Mouse (Mus musculus): ENCODE results near the gene Ctdsp2. TPM values are rescaled to one million over a fixed set of nuclear protein-coding genes. Genes with fewer than 3 reads are reported as not detected.
A peak's percentile ranks its signal among the peaks of the same experiment; 100 is the strongest.

The Ctdsp2 gene
- total RNA-seq (2014; rRNA removed) (45.9 and 56.0 TPM in 2 replicates), polyA plus RNA-seq (2015; fragmentation: Nextera tagmentation; extraction: Ambion mirVana) (12.8 and 14.4 TPM in 2 replicates)

GRCm38 (mm10) chr10:126978277-126978994 lies at the start of gene Ctdsp2:
Gene Ctdsp2 (plus strand): TSS chr10:126978717.
- peak within 1 kb of the TSS; percentile 99 for H3K4me3 ChIP-seq (ENCODE audit: low read depth, low read length)
- ATAC-seq (peak; percentile 91), DNase-seq (peak; percentile 98)
- peaks cover 21% of the 10 kb centered on the region for H3K4me1 ChIP-seq (ENCODE audit: insufficient read depth)
- H3K36me3 ChIP-seq (ENCODE audit: insufficient read depth): no peaks in the 10 kb centered on the region
- no peaks in the 10 kb centered on the region for H3K9me3 ChIP-seq (ENCODE audit: low read length)
- peak within 1 kb of the TSS; percentile 92 for H3K9ac ChIP-seq
- peak; percentile 30 for TF ChIP-seq CTCF (IDR thresholded peaks at IDR 0.05; ENCODE audit: low read depth)
- peak within 1 kb of the TSS; percentile 100 for H3K27ac ChIP-seq (ENCODE audit: low read depth, low read length)
- H3K27me3 ChIP-seq (ENCODE audit: insufficient read depth, low read length): no peaks in the 10 kb centered on the region
- WGBS: 2% methylated on average over 50 of the region's 56 CpGs
- H3K4me2 ChIP-seq (ENCODE audit: low read depth): peak within 1 kb of the TSS; percentile 58

- Histone ChIP-seq H3K27ac (ENCODE audit: low read depth, low read length) (peak overlapping the region; percentile 82), H3K4me3 (ENCODE audit: low read depth, low read length) (peak overlapping the region; percentile 52), H3K9me3 (ENCODE audit: low read length) (no peaks in the 10 kb centered on the region), H3K4me2 (ENCODE audit: low read depth) (peak overlapping the region; percentile 93), H3K9ac (peak overlapping the region; percentile 78), H3K4me1 (ENCODE audit: insufficient read depth) (peaks cover 30% of the 10 kb centered on the region), H3K36me3 (ENCODE audit: insufficient read depth) (no peaks in the 10 kb centered on the region), H3K27me3 (ENCODE audit: insufficient read depth, low read length) (no peaks in the 10 kb centered on the region)
- DNase-seq: no peak
- WGBS: 17% methylated on average over 12 of the region's 12 CpGs
- no peak for ATAC-seq
- no peak for TF ChIP-seq CTCF (IDR thresholded peaks at IDR 0.05; ENCODE audit: low read depth)
These were observed 49.7 kb upstream of the Ctdsp2 start for GRCm38 (mm10) chr10:126928819-126929206.

- no peak for TF ChIP-seq CTCF (IDR thresholded peaks at IDR 0.05; ENCODE audit: low read depth)
- 14% methylated on average over 3 of the region's 3 CpGs for WGBS
- Histone ChIP-seq H3K4me2 (ENCODE audit: low read depth) (no peak overlapping the region), H3K27me3 (ENCODE audit: insufficient read depth, low read length) (no peaks in the 10 kb centered on the region), H3K27ac (ENCODE audit: low read depth, low read length) (peak overlapping the region; percentile 82; the same call in 1 of the 2 replicates), H3K4me3 (ENCODE audit: low read depth, low read length) (no peak overlapping the region), H3K36me3 (ENCODE audit: insufficient read depth) (no peaks in the 10 kb centered on the region), H3K4me1 (ENCODE audit: insufficient read depth) (peaks cover 30% of the 10 kb centered on the region), H3K9me3 (ENCODE audit: low read length) (no peaks in the 10 kb centered on the region), H3K9ac (0 out of 2 replicates have a peak overlapping the region, but pooled peaks have one; percentile 78)
- DNase-seq (peak; percentile 40), ATAC-seq (peak; percentile 25)
These were observed 49.0 kb upstream of the Ctdsp2 start for GRCm38 (mm10) chr10:126929543-126929942.

GRCm38 (mm10) chr10:126930270-126931121 lies 48.0 kb upstream of the Ctdsp2 start:
- Histone ChIP-seq H3K27me3 (ENCODE audit: insufficient read depth, low read length) (no peaks in the 10 kb centered on the region), H3K4me3 (ENCODE audit: low read depth, low read length) (no peak overlapping the region), H3K27ac (ENCODE audit: low read depth, low read length) (peak overlapping the region; percentile 79), H3K9me3 (ENCODE audit: low read length) (no peaks in the 10 kb centered on the region), H3K9ac (peak overlapping the region; percentile 40), H3K4me1 (ENCODE audit: insufficient read depth) (peaks cover 34% of the 10 kb centered on the region), H3K36me3 (ENCODE audit: insufficient read depth) (no peaks in the 10 kb centered on the region), H3K4me2 (ENCODE audit: low read depth) (no peak overlapping the region)
- peak; percentile 26; the same call in 1 of the 2 replicates for ATAC-seq
- 15% methylated on average over 15 of the region's 15 CpGs for WGBS
- peak; percentile 52 for DNase-seq
- no peak for TF ChIP-seq CTCF (IDR thresholded peaks at IDR 0.05; ENCODE audit: low read depth)

- Histone ChIP-seq H3K9me3 (ENCODE audit: low read length) (no peaks in the 10 kb centered on the region), H3K9ac (no peak overlapping the region), H3K4me3 (ENCODE audit: low read depth, low read length) (no peak overlapping the region), H3K36me3 (ENCODE audit: insufficient read depth) (no peaks in the 10 kb centered on the region), H3K4me2 (ENCODE audit: low read depth) (no peak overlapping the region), H3K27me3 (ENCODE audit: insufficient read depth, low read length) (no peaks in the 10 kb centered on the region), H3K4me1 (ENCODE audit: insufficient read depth) (peaks cover 34% of the 10 kb centered on the region), H3K27ac (ENCODE audit: low read depth, low read length) (peak overlapping the region; percentile 36)
- no peak for TF ChIP-seq CTCF (IDR thresholded peaks at IDR 0.05; ENCODE audit: low read depth)
- ATAC-seq (no peak), DNase-seq (no peak)
- 39% methylated on average over 8 of the region's 8 CpGs for WGBS
These were observed 47.3 kb upstream of the Ctdsp2 start for GRCm38 (mm10) chr10:126931123-126931759.

- no peaks in the 10 kb centered on the region for H3K9me3 ChIP-seq (ENCODE audit: low read length)
These were observed 46.8 kb upstream of the Ctdsp2 start for GRCm38 (mm10) chr10:126931760-126932139.

More at GRCm38 (mm10) chr10:126931760-126932139, 46.8 kb upstream of the Ctdsp2 start:
- Histone ChIP-seq H3K4me3 (ENCODE audit: low read depth, low read length) (no peak overlapping the region), H3K4me2 (ENCODE audit: low read depth) (no peak overlapping the region), H3K9ac (no peak overlapping the region), H3K27ac (ENCODE audit: low read depth, low read length) (peak overlapping the region; percentile 36), H3K36me3 (ENCODE audit: insufficient read depth) (no peaks in the 10 kb centered on the region), H3K27me3 (ENCODE audit: insufficient read depth, low read length) (no peaks in the 10 kb centered on the region), H3K4me1 (ENCODE audit: insufficient read depth) (peaks cover 31% of the 10 kb centered on the region)
- TF ChIP-seq CTCF (IDR thresholded peaks at IDR 0.05; ENCODE audit: low read depth): no peak
- DNase-seq: no peak
- no peak for ATAC-seq
